Mouse (Mus musculus) CH12F3 (cell line): Measurements from ENCODE around the gene Hnrnph3.

Experiments
- in situ Hi-C: fragments of 300-500 bp; cut with MboI; formaldehyde crosslinking; loops from 2 replicates; pipeline ENCODE4 v1.14.3; 2020; ENCODE audit warnings: low sequenced_read_pairs

The Hnrnph3 gene

DNA sequence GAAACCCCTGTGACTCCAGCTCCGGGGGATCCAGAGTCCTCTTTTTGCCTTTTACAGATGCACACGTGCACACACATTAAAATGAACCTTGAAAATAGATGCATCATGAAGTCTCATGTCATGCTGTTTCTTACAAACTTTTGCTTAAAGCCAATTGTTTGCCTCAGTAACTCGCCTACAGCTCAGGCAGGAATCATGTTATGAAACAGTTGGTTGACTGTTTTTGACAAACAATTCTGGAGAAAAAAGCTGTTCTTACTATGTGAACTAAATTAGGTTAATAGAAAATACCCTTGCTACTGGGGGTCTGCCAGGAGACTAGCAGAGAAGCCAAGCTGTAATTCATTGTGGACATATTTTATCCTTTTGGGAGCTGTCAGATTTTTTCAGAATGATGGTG, 8.9 kb upstream of the Hnrnph3 start:
- in situ Hi-C loops = no loop called here

DNA sequence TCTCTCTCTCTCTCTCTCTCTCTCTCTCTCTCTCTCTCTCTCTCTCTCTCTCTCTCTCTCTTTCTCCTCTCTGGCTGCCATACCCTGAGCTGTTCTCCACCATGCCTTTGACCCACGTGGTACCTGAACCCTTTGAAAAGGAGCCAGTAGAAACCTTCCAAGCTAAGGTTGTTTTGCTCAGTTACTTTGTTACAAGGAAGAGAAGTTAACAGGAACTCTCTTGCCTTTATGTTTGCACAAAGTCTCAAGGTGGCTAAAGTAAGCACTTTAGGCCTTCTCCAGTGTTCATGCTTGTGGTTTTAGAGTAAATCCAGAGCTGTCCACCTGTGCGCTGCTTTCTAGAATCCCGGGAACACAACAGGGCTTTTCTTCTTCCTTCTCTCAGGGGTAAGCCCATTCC, 8.2 kb upstream of the Hnrnph3 start:
- in situ Hi-C loops = no loop called here

GRCm38 (mm10) chr10:63028396-63028795, 4.4 kb upstream of the Hnrnph3 start:
- in situ Hi-C loops = no loop called here

DNA sequence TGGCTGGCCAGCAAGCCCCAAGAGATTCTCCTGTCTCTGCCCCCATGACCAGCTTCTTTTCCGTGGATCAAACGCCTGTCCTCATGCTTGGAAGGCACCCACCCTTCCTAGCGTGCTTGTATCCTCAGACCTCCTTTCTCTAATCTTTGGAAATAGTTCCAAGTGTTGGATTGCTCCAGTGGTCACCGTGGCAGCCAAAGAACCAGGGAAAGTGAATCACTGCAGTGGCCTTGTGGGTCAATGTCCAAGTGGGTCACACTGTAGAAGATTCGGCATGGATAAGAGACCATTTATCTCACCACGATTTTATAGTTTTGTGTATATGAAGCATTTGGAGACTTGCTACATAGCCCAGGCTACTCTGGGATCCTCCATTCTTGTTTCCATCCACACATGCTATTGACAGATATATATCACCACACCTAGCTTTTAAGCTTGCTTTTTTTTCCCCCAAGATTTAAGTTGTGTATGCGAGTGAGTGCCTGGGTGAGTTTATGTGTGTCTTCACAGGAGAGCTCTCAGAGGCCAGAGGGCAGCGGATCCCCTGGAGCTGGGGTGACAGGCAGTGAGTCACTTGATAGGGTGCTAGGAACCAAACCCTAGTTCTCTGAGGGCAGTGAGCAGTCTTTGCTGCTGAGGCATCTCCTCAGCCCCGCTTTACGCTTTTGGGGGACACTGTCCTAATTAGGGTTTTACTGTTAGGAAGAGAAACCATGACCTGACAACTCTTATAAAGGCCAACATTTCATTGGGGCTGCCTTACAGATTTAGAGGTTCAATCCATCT, 3.6 kb upstream of the Hnrnph3 start:
- in situ Hi-C loops = no loop called here

DNA sequence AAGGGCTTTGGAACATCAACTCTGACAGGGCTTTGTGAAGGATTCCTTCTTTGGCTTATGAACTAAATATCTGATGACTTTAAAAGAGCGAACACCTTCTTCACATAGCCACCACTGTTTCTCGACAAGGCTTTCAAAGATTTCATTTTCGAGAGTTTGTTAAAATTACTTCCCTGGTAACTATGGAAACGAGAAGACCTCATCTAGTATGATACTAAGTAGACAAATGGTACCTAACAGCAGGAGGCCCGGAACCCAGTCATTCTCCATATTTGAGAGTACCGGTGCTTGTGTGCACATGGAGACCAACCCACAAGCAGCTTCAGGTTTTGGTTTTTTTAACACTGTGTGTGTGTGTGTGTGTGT, 2.8 kb upstream of the Hnrnph3 start:
- in situ Hi-C loops = no loop called here

GRCm38 (mm10) chr10:63026156-63026794, 2.3 kb upstream of the Hnrnph3 start:
- in situ Hi-C loops = no loop called here

- in situ Hi-C loops = no loop called here
Observed at GRCm38 (mm10) chr10:63025491-63026011, 1.5 kb upstream of the Hnrnph3 start.

GRCm38 (mm10) chr10:63025016-63025415, 999 bp upstream of the Hnrnph3 start:
- in situ Hi-C loops = no loop called here

- in situ Hi-C loops = no loop called here
Observed at GRCm38 (mm10) chr10:63024580-63024910, 528 bp upstream of the Hnrnph3 start.

GRCm38 (mm10) chr10:63023121-63023748, 782 bp downstream of the Hnrnph3 start:
- in situ Hi-C loops = no loop called here

DNA sequence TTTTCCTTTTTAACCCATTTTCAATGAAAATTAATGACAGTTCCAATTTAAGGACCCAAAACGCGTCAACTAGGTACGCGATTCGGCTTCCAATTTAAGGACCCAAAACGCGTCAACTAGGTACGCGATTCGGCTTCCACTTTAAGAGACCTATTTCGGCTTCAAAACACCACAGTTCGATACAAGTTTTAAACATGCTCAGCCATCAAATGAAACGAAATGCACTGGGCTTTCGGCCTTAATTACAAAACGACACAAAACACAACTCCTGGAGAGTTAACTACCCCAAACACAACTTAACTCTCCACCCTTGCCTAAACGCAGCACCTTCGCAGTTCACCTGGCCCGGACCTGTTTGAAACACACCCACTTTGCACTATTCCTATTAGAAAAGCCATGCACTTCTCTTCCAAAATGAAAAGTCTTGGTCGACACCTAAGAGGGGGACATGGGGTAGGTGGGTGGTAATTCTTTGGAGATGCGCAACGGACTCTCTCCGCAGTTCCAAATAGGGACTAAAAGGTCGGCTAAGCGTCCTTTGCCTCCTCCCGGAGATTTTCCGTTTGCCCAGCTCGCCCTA, 1.4 kb downstream of the Hnrnph3 start:
- in situ Hi-C loops = no loop called here

DNA sequence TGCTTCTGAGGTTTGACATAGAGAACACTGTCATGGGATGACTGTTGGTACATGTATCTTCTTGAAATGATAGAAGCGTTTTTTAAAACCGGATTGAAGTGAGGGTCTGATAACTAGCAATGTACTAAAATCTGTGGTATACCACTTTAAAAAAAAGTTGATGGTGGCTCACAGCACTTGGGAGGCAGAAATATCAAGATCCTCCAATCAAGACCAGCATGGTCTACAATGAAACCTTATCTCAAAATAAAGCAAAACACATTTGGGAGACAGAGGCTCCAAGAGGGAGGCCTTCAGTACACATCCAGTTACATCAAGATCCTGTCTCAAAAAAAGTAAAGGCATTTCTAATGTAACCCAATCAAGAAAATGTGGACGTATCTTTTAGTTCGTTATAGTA, 2.3 kb downstream of the Hnrnph3 start:
- in situ Hi-C loops = no loop called here

GRCm38 (mm10) chr10:63019304-63019703, 4.7 kb downstream of the Hnrnph3 start:
- in situ Hi-C loops = no loop called here

- in situ Hi-C loops = no loop called here
Observed at GRCm38 (mm10) chr10:63014168-63014567, 9.8 kb downstream of the Hnrnph3 start.

GRCm38 (mm10) chr10:63013476-63013875, 10.5 kb downstream of the Hnrnph3 start:
- in situ Hi-C loops = no loop called here

- in situ Hi-C loops = no loop called here
Observed at GRCm38 (mm10) chr10:63011556-63011955, 12.5 kb downstream of the Hnrnph3 start.

- in situ Hi-C loops = no loop called here
Observed at GRCm38 (mm10) chr10:63010268-63010667, 13.7 kb downstream of the Hnrnph3 start.

GRCm38 (mm10) chr10:63008193-63008592, 15.8 kb downstream of the Hnrnph3 start:
- in situ Hi-C loops = no loop called here

- in situ Hi-C loops = no loop called here
Observed at GRCm38 (mm10) chr10:63004556-63004955, 19.5 kb downstream of the Hnrnph3 start.

GRCm38 (mm10) chr10:63003252-63003651, 20.8 kb downstream of the Hnrnph3 start:
- in situ Hi-C loops = no loop called here

DNA sequence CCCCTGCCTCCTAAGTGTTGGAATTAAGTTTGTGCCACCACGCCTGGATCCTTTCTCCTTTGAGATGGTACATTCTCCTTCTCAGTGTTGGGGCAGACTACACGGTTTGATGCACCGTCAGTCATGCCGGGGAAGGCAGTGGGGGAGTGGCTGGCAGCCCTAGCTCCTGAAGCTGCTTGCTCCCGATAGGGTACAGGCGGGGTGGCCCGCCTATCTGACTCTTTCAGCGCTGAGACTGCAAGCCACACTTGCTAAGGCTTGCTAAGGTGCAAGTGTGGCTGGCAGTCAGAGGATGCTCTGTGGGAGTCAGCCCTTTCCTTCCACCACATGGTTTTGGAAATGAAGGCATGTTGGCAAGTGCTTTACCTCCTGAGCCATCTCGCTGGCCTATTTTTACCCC, 23.4 kb downstream of the Hnrnph3 start:
- in situ Hi-C loops = no loop called here

DNA sequence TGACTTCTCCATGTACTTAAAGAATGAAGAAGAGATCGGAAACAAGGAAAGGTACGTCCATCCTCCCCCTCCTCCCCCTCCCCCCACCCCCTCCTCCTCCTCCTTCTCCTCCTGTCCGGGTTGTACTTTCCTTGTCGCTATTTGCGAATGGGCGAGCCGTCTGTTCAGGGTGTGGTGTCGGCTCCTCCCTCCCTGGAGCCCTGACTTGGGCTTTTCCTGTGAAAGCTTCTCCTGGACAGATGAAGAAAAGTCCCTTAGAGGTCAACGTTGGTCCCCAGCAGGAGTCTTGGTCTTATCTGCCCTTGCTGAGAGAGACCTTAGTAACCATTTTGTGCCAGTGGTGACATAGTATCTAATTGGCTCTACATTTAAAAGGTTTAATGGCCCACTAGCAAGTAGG, 30.0 kb downstream of the Hnrnph3 start:
- in situ Hi-C loops = no loop called here
